Mouse (Mus musculus) left cerebral cortex, adult 9 months (tissue): ENCODE measurements at regions not wholly inside any gene's neighbourhood (a gene's known extent, or its start where the extent isn't known, plus 50 kb on each side); places are given as distances from the start of the nearest gene placed in this dataset.
A peak's percentile ranks its signal among the peaks of the same experiment; 100 is the strongest.

ENCODE experiments used
- DNase-seq, 2 experiments: peaks; one replicate each; pipeline ENCODE4 v3.0.0; 2022; ENCODE audit warnings: low spot score in 2 of 2

DNA sequence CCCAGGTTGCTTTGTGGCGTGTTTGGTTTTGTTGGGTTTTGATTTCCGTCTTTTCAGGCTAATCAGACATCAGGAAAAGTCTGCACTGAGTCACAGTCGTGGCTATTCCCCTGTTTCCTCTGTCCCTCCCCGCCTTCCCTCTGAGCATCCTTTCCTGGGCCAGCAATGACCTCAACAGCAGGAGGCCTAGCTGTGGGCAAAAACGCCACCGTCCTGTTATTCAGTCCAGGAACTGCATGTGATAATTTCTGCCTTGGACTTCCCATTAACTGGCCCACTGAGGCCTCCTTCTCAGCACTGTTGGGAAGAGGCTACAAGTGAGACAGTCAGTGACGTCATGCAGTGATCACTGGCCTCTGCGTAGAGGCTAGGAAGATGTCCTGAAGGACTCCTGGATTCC, 1212.0 kb upstream of the A1bg start:
- DNase-seq: no peak

- DNase-seq: no peak
Measured at GRCm38 (mm10) chr15:62134308-62134707, 1211.5 kb upstream of the A1bg start.

DNA sequence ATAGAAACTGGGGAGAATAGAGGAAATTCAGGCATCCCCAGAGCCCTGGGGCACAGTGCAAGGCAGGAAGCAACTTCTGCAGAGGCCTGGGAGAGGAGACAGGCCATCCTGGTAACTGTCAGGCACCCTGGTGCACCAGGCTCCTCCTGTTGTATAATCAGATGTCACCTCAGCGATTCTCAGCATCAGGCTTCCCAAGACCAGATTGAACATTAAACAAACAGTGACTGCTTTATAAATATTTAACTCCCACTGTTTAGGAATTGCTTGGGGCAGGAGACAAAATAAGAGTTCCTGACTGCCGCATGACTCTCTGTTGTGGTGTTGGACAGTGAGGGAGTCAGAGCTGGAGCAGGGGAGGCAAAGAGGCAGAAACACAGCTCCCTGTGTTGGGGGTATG, 1210.1 kb upstream of the A1bg start:
- no peak for DNase-seq

DNA sequence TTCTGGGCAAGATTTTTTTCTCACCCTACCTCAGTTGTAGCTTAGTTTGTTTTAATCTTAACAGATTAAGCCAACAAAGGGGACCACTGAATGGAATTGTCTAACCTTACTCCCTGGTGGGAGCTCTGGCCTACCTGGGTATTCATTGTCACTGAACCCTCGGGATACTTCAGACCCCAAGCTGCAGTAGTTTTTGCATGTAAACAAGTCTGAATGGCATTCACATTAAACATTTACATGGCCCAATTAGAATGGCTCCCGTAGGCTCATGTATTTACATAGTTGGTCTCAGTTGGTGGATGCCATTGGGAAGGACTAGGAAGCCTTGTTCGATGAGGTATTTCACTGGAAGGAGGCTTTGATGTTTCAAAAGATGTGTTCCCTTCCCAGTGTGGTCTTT, 1208.9 kb upstream of the A1bg start:
- DNase-seq: no peak

DNA sequence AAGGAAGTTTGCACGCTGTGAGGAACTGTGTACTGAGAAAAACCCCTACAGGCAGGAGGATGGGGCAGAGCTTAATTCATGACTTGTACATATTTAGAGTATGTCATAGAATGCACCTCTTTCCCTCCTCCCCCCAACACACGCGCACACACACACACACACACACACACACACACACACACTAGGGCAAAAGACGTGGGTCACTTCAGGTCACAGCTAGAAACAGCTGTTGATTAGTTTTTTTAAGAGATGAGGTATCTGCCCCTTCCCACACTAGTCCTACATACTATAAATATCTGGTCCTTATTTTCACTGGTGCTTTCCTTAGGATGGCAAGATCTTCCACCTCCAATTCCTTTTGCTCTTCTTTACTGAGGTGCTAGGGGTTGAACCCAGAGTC, 1207.7 kb upstream of the A1bg start:
- no peak for DNase-seq

DNA sequence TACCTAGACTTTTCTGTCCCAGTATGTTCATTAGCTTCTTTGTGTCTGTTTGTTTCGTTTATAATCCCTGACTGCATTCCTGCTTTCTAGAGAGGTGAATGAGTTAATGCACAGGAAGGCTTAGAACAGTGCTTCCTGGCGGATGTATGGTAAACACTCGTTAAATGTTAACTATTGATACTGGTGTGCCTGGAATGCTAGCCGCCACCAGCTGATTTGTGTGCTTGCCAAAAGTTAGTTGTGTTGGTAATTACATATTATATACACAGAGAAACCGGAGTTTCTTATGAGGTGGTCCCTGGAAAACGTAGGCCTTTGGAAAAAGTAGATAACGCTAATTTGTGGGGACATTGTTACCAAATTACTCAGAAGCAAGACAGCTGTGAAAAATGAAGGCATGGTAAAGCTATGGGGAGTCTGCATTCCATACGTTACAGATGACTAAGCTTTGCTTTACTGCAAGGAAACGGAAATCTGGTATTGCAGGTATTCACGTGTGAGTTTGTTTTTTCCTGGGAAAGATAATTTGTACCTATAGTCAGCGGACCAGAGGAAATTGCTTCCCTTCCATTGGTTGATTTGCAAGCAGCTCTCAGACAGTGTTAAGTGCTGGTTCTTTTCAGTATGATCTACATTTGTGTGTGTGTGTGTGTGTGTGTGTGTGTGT, 1205.9 kb upstream of the A1bg start:
- no peak for DNase-seq

DNA sequence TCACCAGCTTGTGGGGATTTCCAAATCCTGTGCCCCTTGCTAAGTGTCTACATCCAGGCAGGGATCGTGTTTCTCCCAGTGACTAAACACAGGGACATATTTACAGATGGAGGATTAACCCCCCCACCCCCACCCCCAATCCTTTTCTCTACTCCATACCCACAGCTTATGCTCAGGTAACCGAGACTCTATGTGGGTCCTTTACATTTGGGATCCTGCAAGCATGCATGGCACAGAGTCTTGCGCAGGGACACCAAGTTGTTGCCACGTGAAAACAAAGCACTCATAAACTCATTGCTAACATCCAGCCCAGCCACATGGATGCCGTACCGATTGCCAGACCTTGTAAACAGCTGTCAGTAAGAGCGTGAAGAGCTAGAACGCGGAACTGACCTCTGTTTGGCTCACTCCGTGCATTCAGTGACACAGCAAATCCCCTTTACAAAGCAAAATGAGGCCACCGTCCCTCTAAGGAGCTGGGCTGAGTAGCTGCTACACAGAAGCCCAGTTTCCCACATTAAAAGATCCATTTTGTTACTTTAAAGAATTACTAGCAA, 1204.9 kb upstream of the A1bg start:
- no peak for DNase-seq

- no peak for DNase-seq
Measured at GRCm38 (mm10) chr15:62125718-62126117, 1202.9 kb upstream of the A1bg start.

GRCm38 (mm10) chr15:62123756-62124155, 1200.9 kb upstream of the A1bg start:
- no peak for DNase-seq

GRCm38 (mm10) chr15:62122265-62123023, 1199.6 kb upstream of the A1bg start:
- DNase-seq: no peak

DNA sequence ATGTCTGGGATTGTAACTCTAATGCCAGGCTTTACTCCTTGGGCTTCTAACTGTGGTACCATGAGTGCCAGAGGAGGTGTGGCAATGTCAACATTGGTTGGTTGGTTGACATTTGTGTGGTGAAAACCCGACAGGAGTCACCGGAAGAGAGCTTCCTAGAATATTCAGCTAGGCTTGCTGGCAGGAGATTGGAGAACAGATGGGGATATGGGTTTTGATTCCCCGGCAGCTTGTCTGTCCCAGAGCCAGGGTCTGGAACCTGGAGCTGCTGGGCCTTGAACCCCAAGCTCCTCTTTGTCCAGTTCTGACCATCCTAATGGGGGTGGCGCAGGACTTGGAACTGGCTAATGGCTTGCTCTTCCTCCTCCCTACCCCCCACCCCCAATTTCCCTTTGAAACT, 1198.9 kb upstream of the A1bg start:
- DNase-seq: no peak

DNA sequence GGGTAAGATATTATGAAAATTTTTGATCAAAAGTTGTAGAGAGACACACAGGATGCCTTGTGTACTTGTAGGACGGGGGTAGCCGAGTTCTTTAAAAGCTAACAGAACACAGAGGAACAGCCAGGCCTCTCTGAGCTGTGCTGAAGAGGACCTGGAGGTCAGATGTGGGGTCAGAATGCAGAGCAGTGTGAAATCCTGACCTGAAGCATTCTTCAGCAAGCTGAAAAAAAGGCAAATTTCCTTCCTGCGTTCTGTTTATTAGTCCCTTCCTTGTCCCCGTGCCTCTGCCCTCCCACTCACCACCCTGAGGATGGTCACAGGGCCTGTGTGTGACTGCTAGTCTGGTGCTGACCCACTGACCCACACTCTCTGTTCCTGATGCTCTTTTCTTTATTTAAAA, 1197.9 kb upstream of the A1bg start:
- DNase-seq: no peak

GRCm38 (mm10) chr15:62118997-62119396, 1196.2 kb upstream of the A1bg start:
- no peak for DNase-seq

GRCm38 (mm10) chr15:62116184-62116583, 1193.4 kb upstream of the A1bg start:
- DNase-seq: no peak

DNA sequence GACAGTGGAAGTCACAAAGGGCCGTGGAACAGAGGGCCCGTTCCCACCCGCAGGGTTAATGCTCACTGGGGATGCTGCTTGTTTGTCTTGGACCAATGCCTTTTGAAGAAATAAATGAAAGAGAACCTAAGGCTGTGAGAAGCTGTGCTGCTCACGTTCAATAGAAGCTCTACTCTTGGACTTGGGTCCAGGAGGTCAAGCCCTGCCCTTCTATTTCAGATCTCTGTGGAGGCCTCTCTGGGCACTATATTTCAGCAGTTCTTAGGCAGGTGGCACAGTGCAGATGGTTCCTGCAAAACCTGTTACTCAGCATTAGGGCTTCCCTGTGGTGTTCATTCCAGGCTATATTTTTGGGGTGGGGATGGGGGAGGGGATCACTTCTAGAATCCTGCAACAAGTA, 1192.0 kb upstream of the A1bg start:
- DNase-seq: no peak

- DNase-seq: peak; percentile 22 to 35
Measured at GRCm38 (mm10) chr15:62112151-62112550, 1189.3 kb upstream of the A1bg start.

GRCm38 (mm10) chr15:62107976-62108375, 1185.2 kb upstream of the A1bg start:
- DNase-seq: no peak

DNA sequence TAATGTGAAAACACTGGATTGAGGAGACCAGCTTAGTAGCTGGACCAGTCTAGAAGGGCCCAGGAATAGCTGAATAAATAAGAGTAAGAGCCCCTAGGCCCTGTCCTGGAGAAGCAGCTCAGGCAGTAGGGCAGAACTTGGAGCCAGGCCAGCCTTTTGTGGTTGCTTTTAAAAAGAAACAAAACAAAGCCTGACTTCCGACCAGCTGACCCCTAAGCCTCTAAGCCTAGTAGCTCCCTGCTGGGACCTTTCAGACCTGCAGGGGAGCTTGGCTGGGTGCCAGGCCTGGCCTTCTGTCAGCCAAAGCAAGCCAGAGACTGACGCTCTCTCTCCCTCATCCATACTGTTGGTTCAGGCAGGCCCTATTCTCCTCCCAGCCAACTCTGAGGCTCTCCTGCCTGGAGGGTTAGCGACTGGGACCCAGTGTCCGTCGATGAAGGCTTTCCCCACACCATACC, 1183.7 kb upstream of the A1bg start:
- peak; percentile 33 to 70 for DNase-seq

- DNase-seq: no peak
Measured at GRCm38 (mm10) chr15:62105483-62105882, 1182.7 kb upstream of the A1bg start.

- peak in 1 of 2 experiments; percentile 37 for DNase-seq
Measured at GRCm38 (mm10) chr15:62104653-62105052, 1181.8 kb upstream of the A1bg start.

DNA sequence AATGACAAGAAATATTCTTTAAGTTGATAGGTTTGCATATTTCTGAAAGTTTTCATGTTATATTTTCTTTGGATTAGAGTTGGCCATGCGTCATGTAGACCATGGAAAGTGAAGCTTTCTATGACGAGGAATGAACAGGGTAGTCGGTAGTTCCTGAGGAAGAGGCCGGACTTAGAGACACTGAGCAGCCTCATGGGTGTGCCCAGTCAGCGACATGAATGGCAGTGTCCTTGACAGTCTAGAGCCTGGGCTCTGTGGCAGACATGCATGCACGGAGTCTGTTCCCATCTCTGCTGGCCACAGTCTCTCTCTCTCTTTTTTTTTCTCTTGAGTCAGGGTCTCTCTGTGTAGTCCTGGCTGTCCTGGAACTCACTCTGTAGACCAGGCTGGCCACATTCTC, 1176.9 kb upstream of the A1bg start:
- no peak for DNase-seq

- no peak for DNase-seq
Measured at GRCm38 (mm10) chr15:62098791-62099660, 1176.2 kb upstream of the A1bg start.
